Mouse (Mus musculus): ENCODE data around the gene Magoh. TPM values are rescaled to one million over a fixed set of nuclear protein-coding genes. Genes with fewer than 3 reads are reported as not detected.

Magoh gene
- polyA plus RNA-seq, 1 experiment: 90.0 TPM

DNA sequence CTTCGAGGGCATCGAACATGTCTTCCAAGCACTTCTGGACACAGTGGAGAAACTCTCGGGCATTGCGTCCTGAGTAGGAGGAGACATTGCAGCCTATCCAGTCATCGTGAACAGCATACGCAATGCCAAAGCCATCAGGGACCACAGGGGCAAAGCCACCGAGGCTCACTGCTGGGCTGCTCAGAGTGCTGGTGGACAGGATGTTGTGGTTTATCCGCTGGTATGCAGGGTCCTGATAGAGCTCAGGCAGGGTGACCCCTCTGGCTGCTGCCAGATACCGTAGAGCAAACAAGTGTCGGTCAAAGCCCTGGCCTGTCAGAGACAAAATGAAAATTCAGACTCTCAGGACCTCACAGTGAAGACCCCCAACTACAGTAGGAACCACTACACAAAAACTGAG, 24.7 kb downstream of the Magoh start:
- H3ac ChIP-seq (ENCODE audit: control insufficient read depth, insufficient read length): no peak overlapping the region
- TF ChIP-seq TCF3 (IDR thresholded peaks at IDR 0.05; ENCODE audit: insufficient read length, low read depth) (no peak), SRF (IDR thresholded peaks at IDR 0.05; ENCODE audit: control insufficient read depth, insufficient read length, low read depth) (no peak)
- no peaks in the 10 kb centered on the region for H3K27me3 ChIP-seq (ENCODE audit: control insufficient read depth, insufficient read depth, insufficient read length)
- H3K79me2 ChIP-seq (ENCODE audit: control insufficient read depth, insufficient read depth): no peaks in the 10 kb centered on the region
- no peaks in the 10 kb centered on the region for H3K36me3 ChIP-seq (ENCODE audit: control insufficient read depth, insufficient read depth)
- no peak overlapping the region for H3K4me2 ChIP-seq (ENCODE audit: low read depth)
- no peak overlapping the region for H3K4me3 ChIP-seq

DNA sequence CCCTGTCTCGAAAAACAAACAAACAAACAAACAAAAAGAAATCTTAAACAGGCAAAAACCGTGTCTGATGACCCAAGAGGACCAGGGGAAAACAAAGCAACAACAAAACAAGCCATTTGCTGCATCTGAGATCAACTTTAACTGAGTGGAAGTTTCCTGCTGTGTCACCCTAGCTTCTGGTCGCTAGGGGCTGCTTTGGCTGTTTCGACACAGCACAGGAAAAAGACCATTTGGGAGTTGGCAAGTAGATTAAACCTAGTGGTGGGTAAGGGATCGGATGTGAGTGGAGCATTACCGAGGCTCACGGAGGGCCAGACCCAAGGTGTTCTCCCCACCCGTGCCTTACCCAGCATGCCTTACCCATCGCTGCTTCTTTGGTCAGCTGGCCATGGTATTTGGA, 27.0 kb downstream of the Magoh start:
- H3K79me2 ChIP-seq (ENCODE audit: control insufficient read depth, insufficient read depth): no peaks in the 10 kb centered on the region
- no peak overlapping the region for H3K4me3 ChIP-seq
- no peak overlapping the region for H3ac ChIP-seq (ENCODE audit: control insufficient read depth, insufficient read length)
- H3K36me3 ChIP-seq (ENCODE audit: control insufficient read depth, insufficient read depth): peaks cover 9% of the 10 kb centered on the region
- H3K27me3 ChIP-seq (ENCODE audit: control insufficient read depth, insufficient read depth, insufficient read length): no peaks in the 10 kb centered on the region
- TF ChIP-seq MYOG (IDR thresholded peaks at IDR 0.05; ENCODE audit: control insufficient read depth in 1 of 3, insufficient read depth in 1 of 3, insufficient read length in 2 of 3, low read depth in 2 of 3) (no peak), TCF12 (IDR thresholded peaks at IDR 0.05; ENCODE audit: insufficient read depth, poor library complexity, severe bottlenecking) (no peak), MAX (IDR thresholded peaks at IDR 0.05; ENCODE audit: low read depth) (no peak), E2F4 (IDR thresholded peaks at IDR 0.05; ENCODE audit: insufficient read depth) (no peak), USF1 (IDR thresholded peaks at IDR 0.05; ENCODE audit: low read depth) (no peak), TCF3 (IDR thresholded peaks at IDR 0.05; ENCODE audit: insufficient read length, low read depth) (no peak), CEBPB (IDR thresholded peaks at IDR 0.05; ENCODE audit: insufficient read depth, poor library complexity, severe bottlenecking) (no peak), REST (IDR thresholded peaks at IDR 0.05; ENCODE audit: insufficient read depth, insufficient read length) (no peak), POLR2AphosphoS2 (IDR thresholded peaks at IDR 0.05; ENCODE audit: insufficient read length, low read depth) (no peak), MYOD1 (IDR thresholded peaks at IDR 0.05; ENCODE audit: control insufficient read depth in 1 of 3, insufficient read length in 2 of 3, low read depth in 2 of 3) (no peak), SRF (IDR thresholded peaks at IDR 0.05; ENCODE audit: control insufficient read depth, insufficient read length, low read depth) (no peak), POLR2A (IDR thresholded peaks at IDR 0.05; ENCODE audit: insufficient read length, low read depth) (no peak)
- H3K4me2 ChIP-seq (ENCODE audit: low read depth): no peak overlapping the region

DNA sequence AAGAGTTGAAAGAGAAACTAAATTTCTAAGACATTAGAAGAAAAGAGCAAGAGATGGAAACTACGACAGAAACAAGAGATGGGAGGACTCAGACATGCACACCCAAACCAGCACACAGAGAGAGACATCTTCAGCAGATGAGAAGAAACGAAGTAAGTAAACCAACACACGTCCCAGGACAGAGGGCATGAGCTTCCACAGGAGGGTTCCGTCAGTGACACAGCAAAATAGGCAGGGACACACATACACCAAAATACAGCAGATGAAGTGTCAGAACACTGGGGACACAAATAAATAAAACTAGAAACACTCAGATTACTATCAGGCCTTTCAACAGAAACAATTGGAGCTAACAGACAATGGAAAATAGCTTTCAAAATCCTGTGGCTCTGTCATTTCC, 30.5 kb downstream of the Magoh start:
- Histone ChIP-seq H3K27me3 (ENCODE audit: control insufficient read depth, insufficient read depth, insufficient read length) (no peaks in the 10 kb centered on the region), H3K4me2 (ENCODE audit: low read depth) (no peak overlapping the region), H3K4me3 (no peak overlapping the region), H3K36me3 (ENCODE audit: control insufficient read depth, insufficient read depth) (peaks cover 18% of the 10 kb centered on the region), H3ac (ENCODE audit: control insufficient read depth, insufficient read length) (no peak overlapping the region), H3K79me2 (ENCODE audit: control insufficient read depth, insufficient read depth) (no peaks in the 10 kb centered on the region)
- no peak for TF ChIP-seq TCF12 (IDR thresholded peaks at IDR 0.05; ENCODE audit: insufficient read depth, poor library complexity, severe bottlenecking)
- TF ChIP-seq TCF3 (IDR thresholded peaks at IDR 0.05; ENCODE audit: insufficient read length, low read depth): no peak
- TF ChIP-seq POLR2AphosphoS2 (IDR thresholded peaks at IDR 0.05; ENCODE audit: insufficient read length, low read depth): no peak
- no peak for TF ChIP-seq MAX (IDR thresholded peaks at IDR 0.05; ENCODE audit: low read depth)
- TF ChIP-seq SRF (IDR thresholded peaks at IDR 0.05; ENCODE audit: control insufficient read depth, insufficient read length, low read depth): no peak
- TF ChIP-seq E2F4 (IDR thresholded peaks at IDR 0.05; ENCODE audit: insufficient read depth): no peak
- TF ChIP-seq POLR2A (IDR thresholded peaks at IDR 0.05; ENCODE audit: insufficient read length, low read depth): no peak
- TF ChIP-seq REST (IDR thresholded peaks at IDR 0.05; ENCODE audit: insufficient read depth, insufficient read length): no peak

DNA sequence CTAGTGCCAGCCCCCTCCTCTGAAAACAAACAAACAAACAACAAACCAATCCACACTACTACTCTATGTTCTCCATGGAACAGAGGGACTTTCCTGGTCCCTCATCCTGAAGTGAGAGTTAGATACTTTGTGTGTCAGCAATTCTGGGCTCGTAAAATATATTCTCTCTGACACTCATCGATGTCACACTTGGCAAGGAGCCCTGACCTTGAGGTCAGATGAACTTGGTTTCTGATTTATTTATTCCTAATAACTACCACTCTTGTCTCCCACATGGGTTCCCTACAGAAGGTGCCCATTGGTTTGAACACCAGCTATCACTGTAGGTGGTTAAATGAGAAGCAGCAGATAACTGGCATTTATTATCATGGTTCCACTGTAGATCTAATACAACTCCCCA, 40.8 kb downstream of the Magoh start:
- no peak overlapping the region for H3ac ChIP-seq (ENCODE audit: control insufficient read depth, insufficient read length)
- H3K4me2 ChIP-seq (ENCODE audit: low read depth): no peak overlapping the region
- no peaks in the 10 kb centered on the region for H3K79me2 ChIP-seq (ENCODE audit: control insufficient read depth, insufficient read depth)
- no peak for TF ChIP-seq TCF3 (IDR thresholded peaks at IDR 0.05; ENCODE audit: insufficient read length, low read depth)
- TF ChIP-seq CEBPB (IDR thresholded peaks at IDR 0.05; ENCODE audit: insufficient read depth, poor library complexity, severe bottlenecking): no peak
- no peak for TF ChIP-seq POLR2A (IDR thresholded peaks at IDR 0.05; ENCODE audit: insufficient read length, low read depth)
- TF ChIP-seq TCF12 (IDR thresholded peaks at IDR 0.05; ENCODE audit: insufficient read depth, poor library complexity, severe bottlenecking): no peak
- TF ChIP-seq E2F4 (IDR thresholded peaks at IDR 0.05; ENCODE audit: insufficient read depth): no peak
- TF ChIP-seq MYOD1 (IDR thresholded peaks at IDR 0.05; ENCODE audit: control insufficient read depth in 1 of 3, insufficient read length in 2 of 3, low read depth in 2 of 3): no peak
- TF ChIP-seq SRF (IDR thresholded peaks at IDR 0.05; ENCODE audit: control insufficient read depth, insufficient read length, low read depth): no peak
- no peak for TF ChIP-seq MAX (IDR thresholded peaks at IDR 0.05; ENCODE audit: low read depth)
- no peak for TF ChIP-seq REST (IDR thresholded peaks at IDR 0.05; ENCODE audit: insufficient read depth, insufficient read length)
- TF ChIP-seq MYOG (IDR thresholded peaks at IDR 0.05; ENCODE audit: control insufficient read depth in 1 of 3, insufficient read depth in 1 of 3, insufficient read length in 2 of 3, low read depth in 2 of 3): no peak
- H3K4me3 ChIP-seq: no peak overlapping the region
- no peaks in the 10 kb centered on the region for H3K27me3 ChIP-seq (ENCODE audit: control insufficient read depth, insufficient read depth, insufficient read length)
- no peaks in the 10 kb centered on the region for H3K36me3 ChIP-seq (ENCODE audit: control insufficient read depth, insufficient read depth)

DNA sequence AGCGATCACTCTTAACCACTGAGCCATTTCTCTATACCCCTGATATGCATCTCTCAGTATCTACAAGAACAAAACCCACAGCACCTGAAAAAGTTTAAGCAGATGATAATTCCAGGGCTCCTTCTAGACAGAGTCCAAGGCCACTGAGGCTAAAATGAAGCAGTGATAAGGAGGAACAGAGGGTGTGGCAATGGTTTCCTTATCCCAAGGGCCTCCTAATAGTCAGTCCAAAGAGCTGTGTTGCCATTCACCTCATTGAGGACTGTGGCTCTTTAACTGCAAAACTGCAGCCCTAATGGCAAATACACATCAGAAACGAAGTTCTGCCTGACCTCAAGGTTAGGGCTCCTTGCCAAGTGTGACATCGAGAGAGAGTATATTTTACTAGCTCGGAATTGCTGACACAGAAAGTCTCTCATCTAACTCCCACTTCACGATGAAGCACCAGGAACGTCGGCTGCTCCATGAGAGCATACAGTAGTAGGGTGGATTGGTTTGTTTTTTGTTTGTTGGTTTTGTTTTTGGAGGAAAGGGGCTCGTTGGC, 41.7 kb downstream of the Magoh start:
- no peaks in the 10 kb centered on the region for H3K36me3 ChIP-seq (ENCODE audit: control insufficient read depth, insufficient read depth)
- no peaks in the 10 kb centered on the region for H3K27me3 ChIP-seq (ENCODE audit: control insufficient read depth, insufficient read depth, insufficient read length)
- H3K4me3 ChIP-seq: no peak overlapping the region
- no peak overlapping the region for H3K4me2 ChIP-seq (ENCODE audit: low read depth)
- H3ac ChIP-seq (ENCODE audit: control insufficient read depth, insufficient read length): no peak overlapping the region
- no peaks in the 10 kb centered on the region for H3K79me2 ChIP-seq (ENCODE audit: control insufficient read depth, insufficient read depth)
- no peak for TF ChIP-seq POLR2AphosphoS2 (IDR thresholded peaks at IDR 0.05; ENCODE audit: insufficient read length, low read depth)
- TF ChIP-seq USF1 (IDR thresholded peaks at IDR 0.05; ENCODE audit: low read depth): no peak
- no peak for TF ChIP-seq MYOG (IDR thresholded peaks at IDR 0.05; ENCODE audit: control insufficient read depth in 1 of 3, insufficient read depth in 1 of 3, insufficient read length in 2 of 3, low read depth in 2 of 3)
- TF ChIP-seq E2F4 (IDR thresholded peaks at IDR 0.05; ENCODE audit: insufficient read depth): no peak
- TF ChIP-seq MYOD1 (IDR thresholded peaks at IDR 0.05; ENCODE audit: control insufficient read depth in 1 of 3, insufficient read length in 2 of 3, low read depth in 2 of 3): no peak
- TF ChIP-seq REST (IDR thresholded peaks at IDR 0.05; ENCODE audit: insufficient read depth, insufficient read length): no peak
- TF ChIP-seq TCF12 (IDR thresholded peaks at IDR 0.05; ENCODE audit: insufficient read depth, poor library complexity, severe bottlenecking): no peak
- TF ChIP-seq CEBPB (IDR thresholded peaks at IDR 0.05; ENCODE audit: insufficient read depth, poor library complexity, severe bottlenecking): no peak
- TF ChIP-seq SRF (IDR thresholded peaks at IDR 0.05; ENCODE audit: control insufficient read depth, insufficient read length, low read depth): no peak
- TF ChIP-seq POLR2A (IDR thresholded peaks at IDR 0.05; ENCODE audit: insufficient read length, low read depth): no peak
- TF ChIP-seq TCF3 (IDR thresholded peaks at IDR 0.05; ENCODE audit: insufficient read length, low read depth): no peak
- no peak for TF ChIP-seq MAX (IDR thresholded peaks at IDR 0.05; ENCODE audit: low read depth)

All from myocyte (in vitro differentiated cells).